Mouse (Mus musculus): ENCODE data around the gene Siglecf. TPM values are rescaled to one million over a fixed set of nuclear protein-coding genes. Genes with fewer than 3 reads are reported as not detected.
A peak's percentile ranks its signal among the peaks of the same experiment; 100 is the strongest.

Siglecf gene
- polyA plus RNA-seq, 1 experiment = 0.13 TPM

DNA sequence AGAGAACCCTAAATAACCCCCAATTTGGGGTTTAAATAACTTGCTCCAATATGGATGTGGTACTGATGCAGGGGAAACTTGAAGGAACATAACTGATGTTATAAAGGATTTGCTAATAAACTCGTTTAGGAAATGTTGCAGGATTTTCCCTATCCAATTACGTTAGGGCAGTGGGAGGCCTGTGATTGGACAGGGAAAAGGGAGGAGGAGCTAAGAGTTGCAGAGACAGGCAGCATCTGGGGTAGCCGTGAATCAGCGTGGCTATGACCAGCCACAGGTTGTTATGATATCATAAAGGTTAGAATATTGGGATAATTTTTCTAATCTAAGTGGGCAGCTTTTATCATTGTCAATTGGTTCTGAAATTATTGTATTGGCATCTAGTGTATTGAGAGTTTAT is 23.0 kb upstream of the Siglecf start:
- Histone ChIP-seq H3K4me3 (ENCODE audit: insufficient read depth, low read depth, low read length) (no peak overlapping the region), H3K36me3 (ENCODE audit: control insufficient read depth, insufficient read depth, low read length) (no peaks in the 10 kb centered on the region), H3K27ac (ENCODE audit: insufficient read depth, low read depth, low read length) (no peak overlapping the region), H3K27me3 (replicated peaks; ENCODE audit: control insufficient read depth, insufficient read depth, low read length) (no peaks in the 10 kb centered on the region), H3K4me1 (ENCODE audit: control insufficient read depth, insufficient read depth, low read length) (no peaks in the 10 kb centered on the region)
- 55% methylated on average over 4 of the region's 4 CpGs for WGBS
- DNase-seq = no peak
- no peak for TF ChIP-seq CTCF (conservative IDR thresholded peaks at IDR 0.05; ENCODE audit: insufficient read depth, insufficient read length, low read depth, low read length)
- TF ChIP-seq POLR2A (IDR thresholded peaks at IDR 0.05; ENCODE audit: low read depth, low read length) = no peak

DNA sequence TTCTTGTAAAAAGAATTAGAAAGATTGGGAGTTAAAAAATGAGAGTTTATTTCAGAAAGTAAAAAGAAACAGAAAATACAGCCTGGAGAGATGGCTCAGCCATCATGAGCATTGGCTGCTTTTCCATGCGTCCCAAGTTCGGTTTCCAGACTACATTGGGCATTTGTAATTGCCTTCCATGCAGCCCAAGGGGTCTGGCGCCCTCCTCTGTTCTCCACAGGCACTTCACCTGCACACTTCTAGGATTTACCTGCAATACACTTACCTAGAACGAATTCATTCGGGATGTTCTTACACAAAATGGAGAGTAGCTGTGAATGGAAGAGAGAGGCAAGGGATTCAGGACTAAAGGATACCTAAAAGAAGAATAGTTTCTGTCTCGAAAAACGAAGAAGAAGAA is 17.9 kb upstream of the Siglecf start:
- peak; percentile 42 for DNase-seq
- 21% methylated on average over 6 of the region's 7 CpGs for WGBS
- Histone ChIP-seq H3K27ac (ENCODE audit: insufficient read depth, low read depth, low read length) (no peak overlapping the region), H3K4me1 (ENCODE audit: control insufficient read depth, insufficient read depth, low read length) (no peaks in the 10 kb centered on the region), H3K4me3 (ENCODE audit: insufficient read depth, low read depth, low read length) (no peak overlapping the region), H3K27me3 (replicated peaks; ENCODE audit: control insufficient read depth, insufficient read depth, low read length) (no peaks in the 10 kb centered on the region), H3K36me3 (ENCODE audit: control insufficient read depth, insufficient read depth, low read length) (no peaks in the 10 kb centered on the region)
- peak; percentile 76 for TF ChIP-seq CTCF (conservative IDR thresholded peaks at IDR 0.05; ENCODE audit: insufficient read depth, insufficient read length, low read depth, low read length)
- no peak for TF ChIP-seq POLR2A (IDR thresholded peaks at IDR 0.05; ENCODE audit: low read depth, low read length)

DNA sequence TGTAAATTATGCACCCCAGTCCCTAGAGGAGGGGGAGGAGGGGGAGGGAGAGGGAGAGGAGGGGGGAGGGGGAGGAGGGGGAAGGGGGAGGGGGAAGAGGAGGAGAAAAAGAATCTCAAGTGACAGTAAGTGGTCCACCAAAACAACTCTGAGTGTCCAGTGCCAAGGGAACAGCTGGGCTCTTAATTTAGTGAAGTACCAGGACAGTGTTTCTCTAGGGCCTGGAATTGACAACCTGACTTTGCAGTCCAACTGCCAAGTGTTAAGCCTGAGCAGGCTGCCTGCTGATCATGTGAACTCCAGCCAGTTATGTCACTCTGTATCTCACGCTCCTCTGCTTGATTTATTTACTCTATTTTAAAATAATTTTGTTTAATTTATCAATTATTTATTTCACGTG is 17.2 kb upstream of the Siglecf start:
- TF ChIP-seq CTCF (conservative IDR thresholded peaks at IDR 0.05; ENCODE audit: insufficient read depth, insufficient read length, low read depth, low read length) = no peak
- TF ChIP-seq POLR2A (IDR thresholded peaks at IDR 0.05; ENCODE audit: low read depth, low read length) = no peak
- H3K4me3 ChIP-seq (ENCODE audit: insufficient read depth, low read depth, low read length) = no peak overlapping the region
- DNase-seq = no peak
- no peaks in the 10 kb centered on the region for H3K4me1 ChIP-seq (ENCODE audit: control insufficient read depth, insufficient read depth, low read length)
- H3K27ac ChIP-seq (ENCODE audit: insufficient read depth, low read depth, low read length) = no peak overlapping the region
- H3K36me3 ChIP-seq (ENCODE audit: control insufficient read depth, insufficient read depth, low read length) = no peaks in the 10 kb centered on the region
- 60% methylated on average over 2 of the region's 2 CpGs for WGBS
- no peaks in the 10 kb centered on the region for H3K27me3 ChIP-seq (replicated peaks; ENCODE audit: control insufficient read depth, insufficient read depth, low read length)

- DNase-seq = no peak
- H3K27ac ChIP-seq (ENCODE audit: insufficient read depth, low read depth, low read length) = no peak overlapping the region
- H3K4me1 ChIP-seq (ENCODE audit: control insufficient read depth, insufficient read depth, low read length) = no peaks in the 10 kb centered on the region
- 35% methylated on average over 4 of the region's 4 CpGs for WGBS
- no peak overlapping the region for H3K4me3 ChIP-seq (ENCODE audit: insufficient read depth, low read depth, low read length)
- H3K36me3 ChIP-seq (ENCODE audit: control insufficient read depth, insufficient read depth, low read length) = no peaks in the 10 kb centered on the region
- no peaks in the 10 kb centered on the region for H3K27me3 ChIP-seq (replicated peaks; ENCODE audit: control insufficient read depth, insufficient read depth, low read length)
- TF ChIP-seq CTCF (conservative IDR thresholded peaks at IDR 0.05; ENCODE audit: insufficient read depth, insufficient read length, low read depth, low read length) (no peak), POLR2A (IDR thresholded peaks at IDR 0.05; ENCODE audit: low read depth, low read length) (no peak)
These were observed 10.4 kb upstream of the Siglecf start for GRCm38 (mm10) chr7:43340771-43341170.

GRCm38 (mm10) chr7:43343191-43343590 is 8.0 kb upstream of the Siglecf start:
- H3K4me3 ChIP-seq (ENCODE audit: insufficient read depth, low read depth, low read length) = no peak overlapping the region
- H3K27ac ChIP-seq (ENCODE audit: insufficient read depth, low read depth, low read length) = no peak overlapping the region
- no peaks in the 10 kb centered on the region for H3K4me1 ChIP-seq (ENCODE audit: control insufficient read depth, insufficient read depth, low read length)
- WGBS = 43% methylated on average over 5 of the region's 5 CpGs
- TF ChIP-seq POLR2A (IDR thresholded peaks at IDR 0.05; ENCODE audit: low read depth, low read length) (no peak), CTCF (conservative IDR thresholded peaks at IDR 0.05; ENCODE audit: insufficient read depth, insufficient read length, low read depth, low read length) (no peak)
- H3K36me3 ChIP-seq (ENCODE audit: control insufficient read depth, insufficient read depth, low read length) = no peaks in the 10 kb centered on the region
- DNase-seq = no peak
- no peaks in the 10 kb centered on the region for H3K27me3 ChIP-seq (replicated peaks; ENCODE audit: control insufficient read depth, insufficient read depth, low read length)

- Histone ChIP-seq H3K4me3 (ENCODE audit: insufficient read depth, low read depth, low read length) (no peak overlapping the region), H3K27ac (ENCODE audit: insufficient read depth, low read depth, low read length) (no peak overlapping the region), H3K27me3 (replicated peaks; ENCODE audit: control insufficient read depth, insufficient read depth, low read length) (no peaks in the 10 kb centered on the region), H3K36me3 (ENCODE audit: control insufficient read depth, insufficient read depth, low read length) (no peaks in the 10 kb centered on the region), H3K4me1 (ENCODE audit: control insufficient read depth, insufficient read depth, low read length) (no peaks in the 10 kb centered on the region)
- no peak for TF ChIP-seq POLR2A (IDR thresholded peaks at IDR 0.05; ENCODE audit: low read depth, low read length)
- 87% methylated on average over 2 of the region's 2 CpGs for WGBS
- DNase-seq = no peak
These were observed 7.1 kb upstream of the Siglecf start for GRCm38 (mm10) chr7:43344020-43344419.

GRCm38 (mm10) chr7:43344491-43344890 is 6.7 kb upstream of the Siglecf start:
- WGBS = 84% methylated on average over 4 of the region's 4 CpGs
- Histone ChIP-seq H3K4me3 (ENCODE audit: insufficient read depth, low read depth, low read length) (no peak overlapping the region), H3K27me3 (replicated peaks; ENCODE audit: control insufficient read depth, insufficient read depth, low read length) (no peaks in the 10 kb centered on the region), H3K27ac (ENCODE audit: insufficient read depth, low read depth, low read length) (no peak overlapping the region), H3K4me1 (ENCODE audit: control insufficient read depth, insufficient read depth, low read length) (no peaks in the 10 kb centered on the region), H3K36me3 (ENCODE audit: control insufficient read depth, insufficient read depth, low read length) (no peaks in the 10 kb centered on the region)
- TF ChIP-seq CTCF (conservative IDR thresholded peaks at IDR 0.05; ENCODE audit: insufficient read depth, insufficient read length, low read depth, low read length) (no peak), POLR2A (IDR thresholded peaks at IDR 0.05; ENCODE audit: low read depth, low read length) (no peak)
- no peak for DNase-seq

GRCm38 (mm10) chr7:43346148-43346547 is 5.0 kb upstream of the Siglecf start:
- TF ChIP-seq POLR2A (IDR thresholded peaks at IDR 0.05; ENCODE audit: low read depth, low read length) (no peak), CTCF (conservative IDR thresholded peaks at IDR 0.05; ENCODE audit: insufficient read depth, insufficient read length, low read depth, low read length) (no peak)
- Histone ChIP-seq H3K4me3 (ENCODE audit: insufficient read depth, low read depth, low read length) (no peak overlapping the region), H3K27me3 (replicated peaks; ENCODE audit: control insufficient read depth, insufficient read depth, low read length) (no peaks in the 10 kb centered on the region), H3K4me1 (ENCODE audit: control insufficient read depth, insufficient read depth, low read length) (no peaks in the 10 kb centered on the region), H3K27ac (ENCODE audit: insufficient read depth, low read depth, low read length) (no peak overlapping the region), H3K36me3 (ENCODE audit: control insufficient read depth, insufficient read depth, low read length) (no peaks in the 10 kb centered on the region)
- 80% methylated on average over 4 of the region's 4 CpGs for WGBS
- no peak for DNase-seq
